Mouse (Mus musculus): ENCODE measurements around the gene Nfam1.

DNA sequence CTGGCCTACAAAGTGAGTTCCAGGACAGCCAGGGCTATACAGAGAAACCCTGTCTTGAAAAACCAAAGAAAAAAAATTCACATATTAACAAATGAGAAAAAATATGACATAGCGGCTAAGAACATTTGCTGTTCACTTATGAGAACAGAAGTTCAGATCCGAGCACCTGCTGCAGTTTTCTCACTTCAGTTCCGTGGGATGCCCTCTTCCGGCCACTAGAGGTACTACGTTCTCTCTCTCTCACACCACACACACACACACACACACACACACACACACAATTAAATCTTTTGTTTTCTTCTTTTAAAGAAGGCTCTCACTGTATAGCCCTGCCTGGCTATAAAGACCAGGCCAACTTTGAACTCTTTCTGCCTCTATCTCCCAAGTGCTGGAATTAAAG, 35.2 kb upstream of the Nfam1 start:
- TF ChIP-seq POLR2A (IDR thresholded peaks at IDR 0.05; ENCODE audit: insufficient read depth, low read depth, low read length) (no peak), CTCF (IDR thresholded peaks at IDR 0.05; ENCODE audit: insufficient read depth, low read depth, low read length) (no peak)

All from olfactory bulb, adult 2 months (tissue).